Mouse (Mus musculus): ENCODE data around the gene Hist1h4h. TPM values are rescaled to one million over a fixed set of nuclear protein-coding genes. Genes with fewer than 3 reads are reported as not detected.
"Not testable (repeated sequence)": the region's sequence is repeated elsewhere in the genome, so short reads cannot be mapped to it uniquely, and the experiment has no call there.

Gene Hist1h4h
- total RNA-seq, 1 experiment from 2014 or later, result 1,499 TPM

DNA sequence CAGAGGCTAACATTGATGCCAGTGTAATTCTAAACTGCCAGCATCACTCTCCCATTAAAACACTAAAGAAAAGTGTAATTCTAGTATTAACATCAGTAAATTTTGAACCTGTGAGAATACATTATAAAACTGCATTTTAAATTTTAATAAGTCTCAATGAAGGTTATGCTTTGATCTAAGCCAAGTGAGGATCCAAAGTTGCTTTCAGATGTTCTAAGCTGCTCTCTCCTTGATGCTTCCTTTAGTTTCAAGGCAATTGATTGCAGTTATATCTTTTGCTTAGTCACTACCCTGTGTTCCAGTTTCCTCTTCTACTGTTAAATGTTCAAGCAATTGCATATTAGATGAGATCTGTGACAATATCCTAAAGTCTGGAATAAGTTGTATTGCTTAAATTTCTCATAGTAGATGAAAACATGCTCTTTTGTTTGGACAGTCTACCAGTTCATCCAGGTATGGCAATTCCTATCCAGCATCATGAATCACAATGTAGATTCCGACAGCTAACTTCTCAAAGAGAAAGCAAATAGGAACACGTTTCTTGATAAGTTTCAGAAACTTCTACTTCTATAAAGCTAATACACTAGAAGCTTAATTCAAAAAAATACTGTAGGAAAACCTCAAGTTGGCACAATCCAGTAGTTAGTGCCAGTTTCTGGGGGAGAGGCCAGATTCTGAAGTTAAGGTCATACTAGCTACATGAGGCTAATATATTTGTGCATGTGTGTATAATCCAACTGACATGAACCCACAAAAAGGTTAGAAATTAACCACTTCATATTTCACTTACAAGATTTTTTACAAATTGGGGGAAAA is 41.6 kb downstream of the Hist1h4h start:
- ATAC-seq (replicated peaks; ENCODE audit: low read depth, poor library complexity, severe bottlenecking), result no peak

DNA sequence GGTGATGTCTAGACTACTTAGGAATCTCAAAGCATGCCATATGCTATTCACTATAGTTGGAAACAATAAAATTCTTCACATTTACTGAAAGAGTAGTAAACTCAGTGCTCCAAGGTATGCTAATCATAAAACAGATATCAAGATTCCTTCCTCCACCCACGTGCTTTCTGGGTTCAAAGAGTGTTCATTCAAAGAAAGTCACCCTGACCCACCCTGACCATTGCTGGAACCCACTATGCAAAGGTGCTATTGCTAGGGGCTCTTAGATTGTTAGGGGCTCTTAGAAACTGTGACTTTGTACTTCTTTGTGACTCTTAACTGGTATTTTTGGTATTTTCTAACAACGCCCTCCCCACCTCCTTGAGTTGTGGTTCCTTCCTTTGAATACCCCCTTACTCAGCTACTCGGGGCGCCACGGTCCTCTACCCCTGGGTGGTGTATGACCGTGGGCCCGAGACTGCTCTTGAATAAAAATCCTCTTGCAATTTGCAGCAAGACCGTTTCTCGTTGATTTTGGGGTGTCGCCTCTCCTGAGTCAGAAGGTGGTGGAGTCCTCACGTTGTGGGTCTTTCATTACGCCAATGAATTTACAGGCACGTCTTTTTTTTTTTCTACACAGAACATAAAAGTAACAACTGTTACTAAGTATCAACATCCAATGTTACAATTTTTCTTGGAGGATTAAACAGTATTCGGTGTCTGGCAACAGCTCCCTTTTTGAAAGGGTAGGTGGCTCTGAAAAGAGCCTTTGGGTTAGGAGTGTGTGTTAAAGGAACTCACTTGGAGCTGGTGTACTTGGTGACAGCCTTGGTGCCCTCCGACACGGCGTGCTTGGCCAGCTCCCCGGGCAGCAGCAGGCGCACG is 42.4 kb downstream of the Hist1h4h start:
- ATAC-seq (replicated peaks; ENCODE audit: low read depth, poor library complexity, severe bottlenecking), result not testable (repeated sequence)

DNA sequence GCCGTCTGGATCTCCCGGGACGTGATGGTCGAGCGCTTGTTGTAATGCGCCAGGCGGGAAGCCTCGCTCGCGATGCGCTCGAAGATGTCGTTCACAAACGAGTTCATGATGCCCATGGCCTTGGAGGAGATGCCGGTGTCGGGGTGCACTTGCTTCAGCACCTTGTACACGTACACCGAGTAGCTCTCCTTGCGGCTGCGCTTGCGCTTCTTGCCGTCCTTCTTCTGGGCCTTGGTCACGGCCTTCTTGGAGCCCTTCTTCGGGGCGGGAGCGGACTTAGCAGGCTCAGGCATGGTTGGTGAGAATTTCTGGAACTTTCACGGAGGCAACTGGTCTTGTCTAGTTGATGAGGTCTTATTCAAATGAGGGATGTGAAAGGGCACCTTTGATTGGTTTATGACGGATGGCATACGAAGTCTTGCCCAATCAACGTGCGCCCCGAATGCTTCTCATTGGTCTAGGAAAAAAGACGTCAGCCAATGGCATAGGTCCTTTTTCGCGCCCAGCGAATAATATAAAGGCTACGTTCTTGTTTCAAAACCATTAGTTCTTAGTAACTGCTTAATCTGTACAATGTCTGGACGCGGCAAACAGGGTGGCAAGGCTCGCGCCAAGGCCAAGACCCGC is 43.2 kb downstream of the Hist1h4h start, which contains the start of the genes Hist1h2bf and Hist1h2ad:
Gene Hist1h2bf, minus strand, starts transcription at position 299 of the 627 bp plus-strand sequence.
Gene Hist1h2ad, plus strand, starts transcription at position 484 of the 627 bp plus-strand sequence.
- peak; percentile 70 for ATAC-seq (replicated peaks; ENCODE audit: low read depth, poor library complexity, severe bottlenecking)

DNA sequence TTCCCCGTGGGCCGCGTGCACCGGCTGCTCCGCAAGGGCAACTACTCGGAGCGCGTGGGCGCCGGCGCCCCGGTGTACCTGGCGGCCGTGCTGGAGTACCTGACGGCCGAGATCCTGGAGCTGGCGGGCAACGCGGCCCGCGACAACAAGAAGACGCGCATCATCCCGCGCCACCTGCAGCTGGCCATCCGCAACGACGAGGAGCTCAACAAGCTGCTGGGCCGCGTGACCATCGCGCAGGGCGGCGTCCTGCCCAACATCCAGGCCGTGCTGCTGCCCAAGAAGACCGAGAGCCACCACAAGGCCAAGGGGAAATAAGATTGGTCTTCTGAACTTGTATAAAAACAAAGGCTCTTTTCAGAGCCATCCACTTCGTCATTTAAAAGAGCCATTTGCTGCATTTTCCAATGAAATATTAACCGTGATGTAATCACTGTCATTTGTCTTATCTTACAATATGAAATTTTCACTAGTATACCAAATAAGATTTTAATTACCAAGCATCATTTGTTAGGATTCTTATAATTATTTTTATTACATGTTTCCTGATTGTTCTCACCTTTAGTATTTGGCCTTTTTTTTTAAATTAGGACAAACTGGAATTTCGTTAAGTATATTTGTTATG is 43.8 kb downstream of the Hist1h4h start:
- ATAC-seq (replicated peaks; ENCODE audit: low read depth, poor library complexity, severe bottlenecking), result not testable (repeated sequence)

DNA sequence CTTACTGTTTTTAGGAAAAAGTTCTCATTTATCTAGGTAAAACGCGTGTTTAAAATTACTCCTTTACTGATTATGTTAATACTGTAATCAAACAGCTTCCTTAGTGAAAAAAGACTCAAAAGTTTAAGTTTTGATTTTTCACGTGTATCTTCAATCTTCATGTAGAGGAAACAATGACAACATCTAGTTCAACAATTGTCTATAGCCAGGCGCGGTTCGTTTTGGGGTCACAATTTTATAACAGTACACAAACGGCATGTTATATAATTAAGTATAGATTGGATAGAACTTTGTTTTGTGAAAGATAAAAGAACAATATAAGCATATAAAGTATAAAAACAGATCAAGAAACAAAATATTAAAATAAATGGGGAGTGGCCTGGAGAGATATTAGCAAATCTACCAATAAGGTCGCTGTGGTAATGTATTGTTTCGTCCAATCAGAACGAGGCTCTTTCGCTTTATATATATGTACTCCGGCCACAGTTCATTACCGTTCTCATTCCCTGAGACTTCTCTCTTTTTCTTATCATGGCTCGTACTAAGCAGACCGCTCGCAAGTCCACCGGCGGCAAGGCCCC is 44.5 kb downstream of the Hist1h4h start, which contains the start of gene Hist1h3d:
Gene Hist1h3d, plus strand, starts transcription at position 493 of the 581 bp plus-strand sequence.
- ATAC-seq (replicated peaks; ENCODE audit: low read depth, poor library complexity, severe bottlenecking), result peak; percentile 42

DNA sequence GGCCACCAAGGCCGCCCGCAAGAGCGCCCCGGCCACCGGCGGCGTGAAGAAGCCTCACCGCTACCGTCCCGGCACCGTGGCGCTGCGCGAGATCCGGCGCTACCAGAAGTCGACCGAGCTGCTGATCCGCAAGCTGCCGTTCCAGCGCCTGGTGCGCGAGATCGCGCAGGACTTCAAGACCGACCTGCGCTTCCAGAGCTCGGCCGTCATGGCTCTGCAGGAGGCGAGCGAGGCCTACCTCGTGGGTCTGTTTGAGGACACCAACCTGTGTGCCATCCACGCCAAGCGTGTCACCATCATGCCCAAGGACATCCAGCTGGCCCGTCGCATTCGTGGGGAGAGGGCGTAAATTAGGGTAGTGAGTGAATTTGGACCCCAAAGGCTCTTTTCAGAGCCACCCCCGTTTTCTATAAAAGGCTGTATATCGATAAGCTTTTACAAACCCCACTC is 45.0 kb downstream of the Hist1h4h start:
- not testable (repeated sequence) for ATAC-seq (replicated peaks; ENCODE audit: low read depth, poor library complexity, severe bottlenecking)

DNA sequence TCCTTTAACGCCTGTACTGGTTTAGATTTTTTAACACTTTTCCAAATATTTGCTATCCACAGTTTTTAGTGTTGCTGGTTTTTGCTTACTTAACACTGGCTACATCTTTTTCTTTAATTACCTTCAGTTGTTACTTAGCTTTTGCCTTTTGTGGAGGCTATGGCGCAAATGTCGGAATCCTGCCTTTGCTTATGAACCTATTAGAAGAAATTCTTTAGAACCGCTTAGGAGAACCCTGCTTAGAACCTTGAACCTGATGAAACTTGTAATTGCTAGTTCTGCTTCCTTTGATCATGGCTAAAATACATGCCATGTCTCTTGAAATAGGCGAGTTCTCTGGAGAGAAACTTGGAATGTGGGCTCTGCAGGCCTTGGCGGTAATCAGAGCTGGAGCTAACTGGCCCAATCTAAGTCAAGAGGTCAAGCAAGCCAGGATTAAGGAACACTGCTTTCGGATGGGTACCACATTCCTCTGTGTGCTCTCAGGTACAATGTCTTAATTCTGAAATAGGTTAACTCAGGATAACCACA is 45.6 kb downstream of the Hist1h4h start:
- ATAC-seq (replicated peaks; ENCODE audit: low read depth, poor library complexity, severe bottlenecking), result no peak

DNA sequence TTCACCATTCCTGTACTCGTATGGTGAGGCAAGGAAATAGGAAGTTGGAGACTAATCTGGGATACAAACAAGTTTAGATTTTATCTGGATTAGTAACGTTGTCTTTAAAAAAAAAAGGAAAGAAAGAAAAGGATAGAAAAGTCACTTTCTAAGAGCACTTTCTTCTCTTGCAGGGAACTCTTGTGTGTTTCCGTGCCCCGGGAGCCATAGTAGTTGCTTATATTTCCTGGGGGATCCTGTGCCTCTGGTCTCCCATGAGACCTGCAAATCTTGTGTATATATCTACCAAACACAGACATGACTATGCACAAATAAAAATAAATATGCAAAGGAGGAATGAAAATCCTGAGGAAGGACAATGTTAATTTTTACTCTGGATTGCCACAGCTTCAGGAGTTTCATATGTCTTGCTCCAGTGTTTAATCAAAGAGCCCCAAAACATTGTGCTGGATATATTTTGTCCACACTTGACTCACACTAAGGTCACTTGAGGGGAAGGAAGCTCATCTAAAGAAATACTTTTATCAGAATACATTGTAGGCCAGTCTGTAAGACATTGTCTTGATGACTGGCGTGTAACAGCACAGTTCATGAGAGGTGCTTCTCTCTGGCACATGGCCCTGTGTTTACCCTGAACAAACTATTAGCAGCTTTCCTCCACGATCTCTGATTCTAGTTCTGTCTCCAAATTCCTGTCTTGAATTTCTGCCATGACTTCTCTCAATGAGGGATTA is 46.2 kb downstream of the Hist1h4h start:
- no peak for ATAC-seq (replicated peaks; ENCODE audit: low read depth, poor library complexity, severe bottlenecking)

DNA sequence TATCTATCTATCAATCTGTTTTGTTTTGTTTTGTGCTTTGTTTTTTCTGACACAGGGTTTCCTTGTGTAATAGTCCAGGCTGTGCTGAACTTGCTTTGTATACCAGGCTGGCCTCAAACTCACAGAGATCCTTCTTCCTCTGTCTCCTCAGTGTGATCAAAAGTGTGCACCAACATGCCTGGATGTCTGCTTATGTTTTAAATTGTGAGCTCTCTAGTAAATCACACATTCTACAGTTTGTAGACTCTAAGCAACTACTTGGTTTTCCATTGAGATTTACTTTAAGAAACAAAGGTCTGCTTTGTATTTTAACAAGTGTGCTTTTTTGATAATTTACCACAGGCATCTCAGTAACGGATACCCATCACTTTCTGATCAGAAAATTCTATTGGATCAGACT is 47.0 kb downstream of the Hist1h4h start:
- no peak for ATAC-seq (replicated peaks; ENCODE audit: low read depth, poor library complexity, severe bottlenecking)

Other genes with a start within 250 kb of the Hist1h4h start
- 42.1 and 57.3 TPM in 2 replicates for gene Zfp322a, start 161.8 kb upstream of the Hist1h4h start, total RNA-seq (2017)
- gene Abt1, start 107.2 kb upstream of the Hist1h4h start, total RNA-seq (2017), result 14.7 and 15.6 TPM in 2 replicates
- not detected in 2 replicates for gene Btn1a1, start 65.1 kb upstream of the Hist1h4h start, total RNA-seq (2017)
- gene Btn2a2, start 42.2 kb upstream of the Hist1h4h start, total RNA-seq (2017), result not detected in 2 replicates
- 1,142 and 1,285 TPM in 2 replicates for gene Hist1h2af, start 2.9 kb downstream of the Hist1h4h start, total RNA-seq (2017)
- gene Hist1h3g, start 4.4 kb downstream of the Hist1h4h start, total RNA-seq (2017), result 199 and 205 TPM in 2 replicates
- gene Hist1h2bh, start 12.3 kb downstream of the Hist1h4h start, total RNA-seq (2017), result 91.4 and 108 TPM in 2 replicates
- 186 and 196 TPM in 2 replicates for gene Hist1h3f, start 13.0 kb downstream of the Hist1h4h start, total RNA-seq (2017)
- gene Hist1h4f, start 20.6 kb downstream of the Hist1h4h start, total RNA-seq (2017), result 2,800 and 2,993 TPM in 2 replicates
- 92.5 and 96.4 TPM in 2 replicates for gene Hist1h1d, start 22.2 kb downstream of the Hist1h4h start, total RNA-seq (2017)
- 574 and 671 TPM in 2 replicates for gene Hist1h3e, start 31.3 kb downstream of the Hist1h4h start, total RNA-seq (2017)
- 336 and 401 TPM in 2 replicates for gene Hist1h2ae, start 40.2 kb downstream of the Hist1h4h start, total RNA-seq (2017)
- 1,313 and 1,586 TPM in 2 replicates for gene Hist1h2bg, start 40.3 kb downstream of the Hist1h4h start, total RNA-seq (2017)
- gene Hist1h2bf, start 43.1 kb downstream of the Hist1h4h start, total RNA-seq (2017), result 558 and 569 TPM in 2 replicates
- 127 and 293 TPM in 2 replicates for gene Hist1h2ad, start 43.3 kb downstream of the Hist1h4h start, total RNA-seq (2017)
- 98.2 and 137 TPM in 2 replicates for gene Hist1h3d, start 44.7 kb downstream of the Hist1h4h start, total RNA-seq (2017)
- gene Hist1h4d, start 50.5 kb downstream of the Hist1h4h start, total RNA-seq (2017), result 1,514 and 1,667 TPM in 2 replicates
- 92.7 and 94.2 TPM in 2 replicates for gene Hist1h2be, start 90.1 kb downstream of the Hist1h4h start, total RNA-seq (2017)
- 314 and 326 TPM in 2 replicates for gene Hist1h1e, start 91.5 kb downstream of the Hist1h4h start, total RNA-seq (2017)
- 114 and 119 TPM in 2 replicates for gene Hist1h2ac, start 152.9 kb downstream of the Hist1h4h start, total RNA-seq (2017)
- 224 and 276 TPM in 2 replicates for gene Hist1h2bc, start 153.1 kb downstream of the Hist1h4h start, total RNA-seq (2017)
- gene Hist1h1t, start 164.8 kb downstream of the Hist1h4h start, total RNA-seq (2017), result 0.55 and 3.1 TPM in 2 replicates
- 434 and 555 TPM in 2 replicates for gene Hist1h4c, start 167.4 kb downstream of the Hist1h4h start, total RNA-seq (2017)
- 3.6 and 4.3 TPM in 2 replicates for gene Hfe, start 179.8 kb downstream of the Hist1h4h start, total RNA-seq (2017)
- gene Hist1h1c, start 207.8 kb downstream of the Hist1h4h start, total RNA-seq (2017), result 753 and 796 TPM in 2 replicates
- gene Hist1h3c, start 214.6 kb downstream of the Hist1h4h start, total RNA-seq (2017), result 801 and 823 TPM in 2 replicates
- 2,989 and 3,536 TPM in 2 replicates for gene Hist1h2bb, start 215.7 kb downstream of the Hist1h4h start, total RNA-seq (2017)
- gene Hist1h2ab, start 220.1 kb downstream of the Hist1h4h start, total RNA-seq (2017), result 2,765 and 2,805 TPM in 2 replicates
- gene Hist1h3b, start 221.2 kb downstream of the Hist1h4h start, total RNA-seq (2017), result 689 and 718 TPM in 2 replicates
- 676 and 902 TPM in 2 replicates for gene Hist1h4b, start 226.0 kb downstream of the Hist1h4h start, total RNA-seq (2017)
- 597 and 703 TPM in 2 replicates for gene Hist1h4a, start 230.2 kb downstream of the Hist1h4h start, total RNA-seq (2017)
- 599 and 655 TPM in 2 replicates for gene Hist1h3a, start 231.3 kb downstream of the Hist1h4h start, total RNA-seq (2017)
- gene Hist1h1a, start 232.6 kb downstream of the Hist1h4h start, total RNA-seq (2017), result 2,071 and 2,536 TPM in 2 replicates
- not detected in 2 replicates for gene Trim38, start 238.9 kb downstream of the Hist1h4h start, total RNA-seq (2017)